Mouse (Mus musculus) testis, adult 2 months (tissue): ENCODE measurements around the gene Gdf7.

Experiments used
- CTCF ChIP-seq: fragments of 200-500 bp; IDR thresholded peaks from 2 replicates; pipeline ENCODE4 v1.5.1; 2012; ENCODE audit warnings: low read depth, mild to moderate bottlenecking, inconsistent platforms, low read length, moderate library complexity; ENCODE audit not compliant: control insufficient read depth, insufficient read depth, insufficient replicate concordance
- POLR2A ChIP-seq: fragments of 200-500 bp; IDR thresholded peaks from 2 replicates; pipeline ENCODE4 v1.6.1; 2012; ENCODE audit warnings: low read depth, mild to moderate bottlenecking, inconsistent platforms, low read length, moderate library complexity; ENCODE audit not compliant: control insufficient read depth

DNA sequence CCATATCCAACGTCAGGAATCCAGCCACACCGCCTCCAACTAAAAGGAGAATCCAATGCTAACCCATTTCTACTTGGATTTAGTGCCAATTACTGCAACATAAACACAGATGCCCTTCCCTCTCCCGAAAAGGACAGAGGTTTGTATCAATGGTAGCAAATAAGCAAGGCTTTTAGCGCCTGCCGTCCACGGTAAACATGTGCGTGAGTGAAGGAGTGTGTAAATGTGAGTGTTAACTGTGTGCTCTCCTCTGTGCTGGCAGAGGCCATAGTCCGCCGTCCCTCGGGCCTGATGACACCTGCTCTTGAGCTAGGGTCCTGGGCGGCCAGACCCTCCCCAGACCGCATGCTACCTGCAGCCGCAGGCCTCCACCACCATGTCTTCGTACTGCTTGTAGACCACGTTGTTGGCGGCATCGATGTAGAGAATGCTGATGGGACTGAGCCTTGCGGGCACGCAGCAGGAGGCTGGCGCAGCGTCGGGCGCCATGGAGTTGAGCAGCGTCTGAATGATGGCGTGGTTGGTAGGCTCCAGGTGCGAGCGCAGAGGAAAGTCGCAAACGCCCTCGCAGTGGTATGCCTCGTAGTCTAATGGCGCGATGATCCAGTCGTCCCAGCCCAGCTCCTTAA is 4.1 kb downstream of the Gdf7 start:
- TF ChIP-seq POLR2A (no peak), CTCF (no peak)
